Mouse (Mus musculus) embryonic facial prominence, embryonic 13.5 days (tissue): Measurements from ENCODE around the gene Foxd3. TPM values are rescaled to one million over a fixed set of nuclear protein-coding genes. Genes with fewer than 3 reads are reported as not detected.
"Not testable (repeated sequence)": the region's sequence is repeated elsewhere in the genome, so short reads cannot be mapped to it uniquely, and the experiment has no call there.

Source experiments
- ATAC-seq: fragments of 200-750 bp; cut with Nextera tagmentation; 2 replicates; pipeline ENCODE4 v1.8.0; 2017; ENCODE audit warnings: low read depth; ENCODE audit not compliant: insufficient number of reproducible peaks, insufficient read depth, low FRiP score, low TSS enrichment
- H3K27ac ChIP-seq: fragments of 300-500 bp; sonication (generic); 2 replicates; pipeline ENCODE4 v1.5.1; 2015; ENCODE audit warnings: moderate library complexity, mild to moderate bottlenecking, inconsistent platforms
- H3K27me3 ChIP-seq: fragments of 300-500 bp; sonication (generic); 2 replicates; pipeline ENCODE4 v1.6.1; 2015; ENCODE audit warnings: mild to moderate bottlenecking, inconsistent platforms
- H3K36me3 ChIP-seq: fragments of 300-500 bp; sonication (generic); 2 replicates; pipeline ENCODE4 v1.6.1; 2015; ENCODE audit warnings: mild to moderate bottlenecking, inconsistent platforms
- H3K4me1 ChIP-seq: fragments of 300-500 bp; sonication (generic); 2 replicates; pipeline ENCODE4 v1.6.1; 2015; ENCODE audit warnings: inconsistent platforms
- H3K4me2 ChIP-seq: fragments of 300-500 bp; sonication (generic); 2 replicates; pipeline ENCODE4 v1.6.1; 2015; ENCODE audit warnings: moderate library complexity, mild to moderate bottlenecking, inconsistent platforms
- H3K4me3 ChIP-seq: fragments of 300-500 bp; sonication (generic); 2 replicates; pipeline ENCODE4 v1.5.1; 2015; ENCODE audit warnings: mild to moderate bottlenecking, inconsistent platforms
- H3K9ac ChIP-seq: fragments of 300-500 bp; sonication (generic); 2 replicates; pipeline ENCODE4 v1.6.1; 2015; ENCODE audit warnings: mild to moderate bottlenecking, inconsistent platforms
- H3K9me3 ChIP-seq: fragments of 300-500 bp; sonication (generic); 2 replicates; pipeline ENCODE4 v1.6.1; 2016; ENCODE audit warnings: inconsistent platforms
- WGBS: fragments of 180-500 bp; shearing (Covaris S2); methylation state at CpG from one replicate; pipeline ENCODE4 v1.1.7; 2015; ENCODE audit warnings: mixed read lengths; 5-methylcytosine and 5-hydroxymethylcytosine counted together
- polyA plus RNA-seq: library from polyadenylated mRNA; unstranded; fragments of >200 nt; fragmentation: Nextera tagmentation; extraction: Ambion mirVana; gene quantifications from 2 replicates; pipeline ENCODE4 v1.2.1, GENCODE M21; 2015

Foxd3 gene
- 0.90 and 1.0 TPM in 2 replicates for polyA plus RNA-seq

- H3K27ac ChIP-seq: no peak within 1 kb of the TSS
- ATAC-seq: no peak
Observed at GRCm38 (mm10) chr4:99655937-99656604, at the start of gene Foxd3. TSS of gene Foxd3 (plus strand) at chr4:99656299.

GRCm38 (mm10) chr4:99612156-99612555 is 43.9 kb upstream of the Foxd3 start:
- no peak overlapping the region for H3K4me3 ChIP-seq
- H3K9me3 ChIP-seq: no peaks in the 10 kb centered on the region
- no peaks in the 10 kb centered on the region for H3K36me3 ChIP-seq
- no peaks in the 10 kb centered on the region for H3K4me1 ChIP-seq
- ATAC-seq: no peak
- no peak overlapping the region for H3K9ac ChIP-seq
- no peak overlapping the region for H3K27ac ChIP-seq
- H3K4me2 ChIP-seq: no peak overlapping the region
- WGBS: 89% methylated on average over 10 of the region's 10 CpGs
- H3K27me3 ChIP-seq: no peaks in the 10 kb centered on the region; the same call in 1 of the 2 replicates

More at GRCm38 (mm10) chr4:99655937-99656604, at the start of gene Foxd3:
- peaks cover 97% of the 10 kb centered on the region for H3K27me3 ChIP-seq
- under 1% methylated on average over 60 of the region's 62 CpGs for WGBS
- no peak within 1 kb of the TSS; the same call in 1 of the 2 replicates for H3K9ac ChIP-seq
- peak within 1 kb of the TSS; percentile 53 for H3K4me2 ChIP-seq
- peaks cover 31% of the 10 kb centered on the region for H3K4me1 ChIP-seq
- peak within 1 kb of the TSS; percentile 37 for H3K4me3 ChIP-seq
- no peaks in the 10 kb centered on the region for H3K36me3 ChIP-seq
- H3K9me3 ChIP-seq: no peaks in the 10 kb centered on the region

GRCm38 (mm10) chr4:99612609-99613350 is 43.3 kb upstream of the Foxd3 start:
- Histone ChIP-seq H3K9ac (no peak overlapping the region), H3K4me2 (no peak overlapping the region)
- WGBS: 78% methylated on average over 12 of the region's 12 CpGs

GRCm38 (mm10) chr4:99626047-99626844 is 29.9 kb upstream of the Foxd3 start:
- peaks cover 4% of the 10 kb centered on the region; the same call in 1 of the 2 replicates for H3K4me1 ChIP-seq
- H3K4me3 ChIP-seq: peak overlapping the region; percentile 24; the same call in 1 of the 2 replicates
- H3K4me2 ChIP-seq: peak overlapping the region; percentile 52
- peaks cover 19% of the 10 kb centered on the region for H3K27me3 ChIP-seq
- no peak overlapping the region for H3K9ac ChIP-seq
- ATAC-seq: no peak
- H3K9me3 ChIP-seq: no peaks in the 10 kb centered on the region
- 11% methylated on average over 21 of the region's 24 CpGs for WGBS
- no peak overlapping the region for H3K27ac ChIP-seq
- no peaks in the 10 kb centered on the region for H3K36me3 ChIP-seq

More at GRCm38 (mm10) chr4:99612609-99613350, 43.3 kb upstream of the Foxd3 start:
- Histone ChIP-seq H3K36me3 (no peaks in the 10 kb centered on the region), H3K4me1 (no peaks in the 10 kb centered on the region), H3K9me3 (no peaks in the 10 kb centered on the region), H3K27me3 (no peaks in the 10 kb centered on the region; the same call in 1 of the 2 replicates), H3K4me3 (no peak overlapping the region), H3K27ac (no peak overlapping the region)
- ATAC-seq: no peak

GRCm38 (mm10) chr4:99627057-99627456 is 29.0 kb upstream of the Foxd3 start:
- Histone ChIP-seq H3K27me3 (peaks cover 19% of the 10 kb centered on the region), H3K4me1 (peaks cover 4% of the 10 kb centered on the region; the same call in 1 of the 2 replicates), H3K9ac (no peak overlapping the region), H3K27ac (no peak overlapping the region), H3K4me2 (no peak overlapping the region), H3K9me3 (no peaks in the 10 kb centered on the region), H3K4me3 (no peak overlapping the region), H3K36me3 (no peaks in the 10 kb centered on the region)
- no peak for ATAC-seq
- 69% methylated on average over 13 of the region's 13 CpGs for WGBS

- Histone ChIP-seq H3K9ac (no peak overlapping the region), H3K4me3 (no peak overlapping the region), H3K4me2 (no peak overlapping the region), H3K9me3 (no peaks in the 10 kb centered on the region), H3K27ac (no peak overlapping the region), H3K27me3 (no peaks in the 10 kb centered on the region), H3K36me3 (no peaks in the 10 kb centered on the region), H3K4me1 (no peaks in the 10 kb centered on the region)
- 85% methylated on average over 4 of the region's 4 CpGs for WGBS
- ATAC-seq: no peak
Observed at GRCm38 (mm10) chr4:99636038-99636437, 20.1 kb upstream of the Foxd3 start.

- H3K9me3 ChIP-seq: no peaks in the 10 kb centered on the region
- ATAC-seq: no peak
- H3K9ac ChIP-seq: no peak overlapping the region
- no peak overlapping the region for H3K4me3 ChIP-seq
- peaks cover 2% of the 10 kb centered on the region; the same call in 1 of the 2 replicates for H3K27me3 ChIP-seq
- no peak overlapping the region for H3K27ac ChIP-seq
- no peaks in the 10 kb centered on the region for H3K4me1 ChIP-seq
- no peaks in the 10 kb centered on the region for H3K36me3 ChIP-seq
- H3K4me2 ChIP-seq: no peak overlapping the region
- 84% methylated on average over 4 of the region's 4 CpGs for WGBS
Observed at GRCm38 (mm10) chr4:99636711-99637110, 19.4 kb upstream of the Foxd3 start.

- WGBS: 95% methylated on average over 5 of the region's 5 CpGs
- H3K27me3 ChIP-seq: peaks cover 20% of the 10 kb centered on the region
Observed at GRCm38 (mm10) chr4:99640619-99641018, 15.5 kb upstream of the Foxd3 start.

GRCm38 (mm10) chr4:99641920-99642319 is 14.2 kb upstream of the Foxd3 start:
- Histone ChIP-seq H3K4me1 (no peaks in the 10 kb centered on the region), H3K27ac (no peak overlapping the region), H3K9me3 (no peaks in the 10 kb centered on the region), H3K4me2 (no peak overlapping the region), H3K4me3 (no peak overlapping the region), H3K36me3 (no peaks in the 10 kb centered on the region), H3K27me3 (peaks cover 25% of the 10 kb centered on the region), H3K9ac (no peak overlapping the region)
- WGBS: 29% methylated on average over 3 of the region's 3 CpGs
- ATAC-seq: no peak

More at GRCm38 (mm10) chr4:99640619-99641018, 15.5 kb upstream of the Foxd3 start:
- H3K9ac ChIP-seq, H3K4me1 ChIP-seq, H3K9me3 ChIP-seq, H3K4me2 ChIP-seq, ATAC-seq, H3K27ac ChIP-seq, H3K36me3 ChIP-seq, H3K4me3 ChIP-seq: not testable (repeated sequence)

GRCm38 (mm10) chr4:99645560-99645959 is 10.5 kb upstream of the Foxd3 start:
- H3K9ac ChIP-seq: no peak overlapping the region
- no peak overlapping the region for H3K27ac ChIP-seq
- H3K4me1 ChIP-seq: 0 out of 2 replicates have a peak, but pooled peaks cover 4% of the 10 kb centered on the region
- no peaks in the 10 kb centered on the region for H3K36me3 ChIP-seq
- H3K4me2 ChIP-seq: no peak overlapping the region
- ATAC-seq: no peak
- peaks cover 59% of the 10 kb centered on the region for H3K27me3 ChIP-seq
- 87% methylated on average over 4 of the region's 4 CpGs for WGBS
- no peaks in the 10 kb centered on the region for H3K9me3 ChIP-seq
- H3K4me3 ChIP-seq: no peak overlapping the region
